Mouse (Mus musculus) heart, postnatal 0 days (tissue): ENCODE measurements at regions not wholly inside any gene's neighbourhood (a gene's known extent, or its start where the extent isn't known, plus 50 kb on each side); places are given as distances from the start of the nearest gene placed in this dataset.

Experiments
- CTCF ChIP-seq: IDR thresholded peaks from 2 replicates; pipeline ENCODE4 v1.5.1; 2016; ENCODE audit warnings: antibody characterized with exemption, control low read depth, low read depth
- EP300 ChIP-seq: IDR thresholded peaks from 2 replicates; pipeline ENCODE4 v1.6.1; 2016; ENCODE audit warnings: antibody characterized with exemption, low read depth

- TF ChIP-seq CTCF: no peak
- no peak for TF ChIP-seq EP300
Measured at GRCm38 (mm10) chr13:101221331-101222043, 388.3 kb upstream of the Slc30a5 start.
